Mouse (Mus musculus) G1E (cell line): ENCODE results near the gene Zc3hc1. TPM values are rescaled to one million over a fixed set of nuclear protein-coding genes. Genes with fewer than 3 reads are reported as not detected.

Experiments used
- ATAC-seq: 2 replicates; pipeline ENCODE4 v1.8.0; 2016; ENCODE audit warnings: mild to moderate bottlenecking; ENCODE audit not compliant: insufficient number of reproducible peaks, poor library complexity, low FRiP score, severe bottlenecking; ENCODE audit errors: extremely low read depth
- DNase-seq: peaks from one replicate; pipeline ENCODE4 v3.0.0; 2012; ENCODE audit warnings: low spot score
- H3K27me3 ChIP-seq: 2 replicates; pipeline ENCODE4 v1.6.1; 2012; ENCODE audit warnings: mild to moderate bottlenecking, low read length, inconsistent platforms; ENCODE audit not compliant: insufficient read depth
- H3K36me3 ChIP-seq: replicated peaks from 2 replicates; pipeline ENCODE3; 2012; ENCODE audit warnings: mild to moderate bottlenecking, inconsistent platforms
- H3K4me1 ChIP-seq: 2 replicates; pipeline ENCODE4 v1.6.1; 2012; ENCODE audit warnings: low read depth, low read length, inconsistent platforms, mixed read lengths; ENCODE audit not compliant: insufficient read depth
- H3K4me3 ChIP-seq: 2 replicates; pipeline ENCODE4 v1.5.1; 2012; ENCODE audit warnings: low read depth, mild to moderate bottlenecking, inconsistent platforms, low read length, moderate library complexity, mixed read lengths
- H3K9me3 ChIP-seq: replicated peaks from 2 replicates; pipeline ENCODE4 v1.6.1; 2012; ENCODE audit warnings: inconsistent platforms
- CTCF ChIP-seq: IDR thresholded peaks from 2 replicates; pipeline ENCODE4 v1.5.1; 2012; ENCODE audit warnings: low read depth, low read length, inconsistent platforms, mixed read lengths
- GATA1 ChIP-seq: IDR thresholded peaks from 2 replicates; pipeline ENCODE4 v1.6.1; 2012; ENCODE audit warnings: borderline replicate concordance, low read length, inconsistent platforms, mixed read lengths
- GATA2 ChIP-seq: IDR thresholded peaks from 2 replicates; pipeline ENCODE4 v1.6.1; 2012; ENCODE audit warnings: low read depth, low read length, inconsistent platforms, borderline replicate concordance
- POLR2AphosphoS5 ChIP-seq: IDR thresholded peaks from 2 replicates; pipeline ENCODE4 v1.6.1; 2012; ENCODE audit warnings: low read depth, low read length, inconsistent platforms; ENCODE audit not compliant: insufficient replicate concordance
- TAL1 ChIP-seq: conservative IDR thresholded peaks from 2 replicates; pipeline ENCODE4 v1.6.1; 2012; ENCODE audit warnings: low read depth, low read length, inconsistent platforms, mixed read lengths
- polyA plus RNA-seq: library from polyadenylated mRNA; stranded (reverse); fragments of >175 nt; gene quantifications from 2 replicates; pipeline ENCODE4 v1.2.3, GENCODE M21; 2012
- total RNA-seq, 2 experiments: library from RNA; stranded (forward) in 1 of 2; stranded (reverse) in 1 of 2; fragments of 200-1000 nt in 1 of 2; fragments of >200 nt in 1 of 2; fragmentation: Nextera tagmentation in 1 of 2; gene quantifications; 2 replicates each; pipeline ENCODE4 v1.2.3; 2014 to 2017

Zc3hc1 gene
- total and polyA plus RNA-seq, 3 experiments: 22.0 to 71.3 (median 53.0) TPM

DNA sequence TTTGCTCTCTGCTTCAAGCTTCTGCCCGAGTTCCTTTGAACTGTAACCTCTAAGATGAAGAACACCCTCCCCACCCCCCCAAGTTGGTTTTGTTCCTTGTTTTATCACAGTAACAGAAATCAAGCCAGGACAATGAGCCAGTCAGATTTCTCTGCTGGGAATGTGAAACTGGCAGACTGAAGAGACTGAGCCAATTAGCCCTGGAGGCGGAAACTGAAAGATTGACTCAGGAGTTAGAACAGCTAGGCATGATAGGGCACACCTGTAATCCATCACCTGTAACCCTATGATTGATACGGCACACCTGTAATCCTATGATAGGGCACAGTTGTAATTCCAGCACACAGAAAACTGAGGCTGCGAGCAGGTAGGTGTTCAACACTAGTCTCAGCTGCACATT, 58.6 kb downstream of the Zc3hc1 start:
- H3K9me3 ChIP-seq: no peaks in the 10 kb centered on the region
- DNase-seq (no peak), ATAC-seq (no peak)
- no peak overlapping the region for H3K4me3 ChIP-seq
- peaks cover 8% of the 10 kb centered on the region for H3K4me1 ChIP-seq
- H3K27me3 ChIP-seq: peaks cover 41% of the 10 kb centered on the region
- no peaks in the 10 kb centered on the region for H3K36me3 ChIP-seq
- TF ChIP-seq POLR2AphosphoS5 (no peak), GATA1 (no peak), TAL1 (no peak), GATA2 (no peak), CTCF (no peak)

DNA sequence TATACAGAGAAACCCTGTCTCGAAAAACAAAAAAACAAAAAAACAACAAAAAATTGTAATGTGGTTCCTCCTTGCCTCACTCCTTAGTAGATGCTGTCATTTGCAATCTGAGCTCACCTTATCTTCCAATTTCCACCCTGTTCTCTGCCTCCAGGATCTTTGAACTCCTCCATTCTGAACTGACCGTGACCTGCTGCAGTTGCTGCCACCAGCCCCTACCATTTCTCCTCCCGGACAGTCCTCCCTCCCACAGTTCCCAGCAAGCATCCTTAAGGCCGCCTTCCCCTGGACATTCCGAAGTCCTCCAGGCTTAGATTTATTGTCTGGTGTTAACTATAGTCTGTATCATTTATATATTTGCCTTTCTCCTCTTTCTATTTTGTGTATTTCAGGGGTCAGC, 60.1 kb downstream of the Zc3hc1 start:
- no peak for TF ChIP-seq GATA1
- no peak for TF ChIP-seq POLR2AphosphoS5
- no peak for TF ChIP-seq CTCF
- TF ChIP-seq GATA2: no peak
- TF ChIP-seq TAL1: no peak
- DNase-seq: no peak
- Histone ChIP-seq H3K9me3 (no peaks in the 10 kb centered on the region), H3K4me3 (no peak overlapping the region), H3K36me3 (no peaks in the 10 kb centered on the region), H3K4me1 (peaks cover 6% of the 10 kb centered on the region; the same call in 1 of the 2 replicates), H3K27me3 (peaks cover 44% of the 10 kb centered on the region)
- ATAC-seq: no peak

DNA sequence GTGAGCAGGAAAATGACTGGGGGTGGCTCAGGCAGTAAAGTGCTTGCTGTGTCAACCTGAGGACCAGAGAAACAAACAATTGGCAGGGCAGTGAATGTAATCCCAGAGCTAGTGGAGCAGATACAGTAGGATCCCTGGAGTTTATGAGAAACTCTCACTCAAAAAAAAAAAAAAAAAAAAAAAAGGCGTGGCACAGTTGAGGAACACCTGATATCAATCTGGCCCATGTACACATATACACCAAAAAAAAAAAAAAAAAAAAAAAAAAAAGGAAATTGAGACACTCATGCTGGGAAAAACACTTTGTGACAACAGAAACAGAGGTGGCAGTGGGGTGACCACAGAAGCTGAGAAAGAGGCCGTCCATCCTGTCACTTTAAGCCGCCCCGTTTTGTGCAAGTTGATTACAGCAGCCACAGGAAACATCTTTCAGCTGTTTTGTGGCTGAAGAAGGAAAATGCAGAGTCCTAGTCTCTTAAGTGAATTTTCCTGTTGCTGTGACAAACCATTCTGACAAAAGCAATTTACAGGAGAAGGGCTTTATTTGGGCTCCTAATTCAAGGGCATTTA, 64.8 kb downstream of the Zc3hc1 start:
- no peak for ATAC-seq
- H3K27me3 ChIP-seq: peaks cover 43% of the 10 kb centered on the region

DNA sequence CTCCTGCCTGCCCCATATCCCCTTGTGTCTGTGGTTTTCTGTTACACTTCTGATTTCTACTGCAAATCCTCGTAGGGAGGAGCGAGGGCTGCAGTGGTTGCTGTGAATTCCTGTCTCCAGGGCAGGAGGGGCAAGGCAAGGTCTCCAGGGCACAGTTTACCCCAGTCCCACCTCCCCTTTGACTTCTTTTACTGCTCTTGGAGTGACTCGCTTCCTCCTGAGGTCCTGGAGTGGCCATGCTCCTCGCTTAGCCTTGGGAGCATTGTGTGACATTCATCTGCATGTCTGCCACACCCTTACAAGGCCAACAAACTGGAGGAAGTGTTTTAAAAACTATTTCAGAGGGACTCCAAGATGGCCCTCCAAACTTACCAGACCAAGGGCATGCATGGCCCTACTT, 69.8 kb downstream of the Zc3hc1 start:
- no peak overlapping the region for H3K4me3 ChIP-seq
- no peaks in the 10 kb centered on the region for H3K36me3 ChIP-seq
- peaks cover 3% of the 10 kb centered on the region; the same call in 1 of the 2 replicates for H3K4me1 ChIP-seq
- ATAC-seq (no peak), DNase-seq (no peak)
- H3K9me3 ChIP-seq: no peaks in the 10 kb centered on the region
- TF ChIP-seq GATA2: no peak
- TF ChIP-seq CTCF: no peak
- TF ChIP-seq TAL1: no peak
- TF ChIP-seq POLR2AphosphoS5: no peak
- TF ChIP-seq GATA1: no peak
- peaks cover 20% of the 10 kb centered on the region for H3K27me3 ChIP-seq

More for the DNA sequence above, 64.8 kb downstream of the Zc3hc1 start:
- H3K36me3 ChIP-seq: no peaks in the 10 kb centered on the region
- no peak for DNase-seq
- TF ChIP-seq POLR2AphosphoS5 (no peak), CTCF (no peak), GATA1 (no peak), GATA2 (no peak), TAL1 (no peak)
- H3K9me3 ChIP-seq: no peaks in the 10 kb centered on the region
- peaks cover 4% of the 10 kb centered on the region for H3K4me1 ChIP-seq
- H3K4me3 ChIP-seq: no peak overlapping the region

DNA sequence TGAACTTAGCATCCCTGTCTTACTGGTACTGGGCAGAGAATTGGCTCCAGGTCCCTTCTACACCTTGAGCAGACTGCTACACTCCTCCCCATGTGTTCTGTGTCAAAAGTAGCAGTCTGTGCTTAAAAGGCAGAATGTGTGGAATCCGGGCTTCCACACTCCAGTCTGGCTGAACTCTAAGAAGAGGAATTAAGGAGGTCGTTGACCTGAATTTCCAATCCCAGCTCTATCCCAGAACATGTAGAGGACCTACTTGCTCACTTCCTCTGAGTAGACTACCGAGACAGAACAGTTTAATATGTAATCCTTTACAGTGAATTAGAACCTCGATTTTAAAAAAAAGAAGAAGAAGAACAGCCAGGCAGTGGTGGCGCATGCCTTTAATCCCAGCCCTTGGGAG, 71.6 kb downstream of the Zc3hc1 start:
- Histone ChIP-seq H3K4me1 (peaks cover 3% of the 10 kb centered on the region; the same call in 1 of the 2 replicates), H3K9me3 (no peaks in the 10 kb centered on the region), H3K4me3 (no peak overlapping the region), H3K27me3 (peaks cover 17% of the 10 kb centered on the region), H3K36me3 (no peaks in the 10 kb centered on the region)
- ATAC-seq (no peak), DNase-seq (no peak)
- TF ChIP-seq TAL1 (no peak), GATA1 (no peak), CTCF (no peak), POLR2AphosphoS5 (no peak), GATA2 (no peak)

Other genes with a start within 250 kb of the Zc3hc1 start
- 32.0 and 48.0 TPM in 2 replicates for gene Ube2h, start 86.5 kb downstream of the Zc3hc1 start, total RNA-seq (2014; fragmentation: Nextera tagmentation)
- 17.0 and 23.0 TPM in 2 replicates for gene Ube2h, start 86.5 kb downstream of the Zc3hc1 start, total RNA-seq (2017)
- 38.7 and 56.7 TPM in 2 replicates for gene Ube2h, start 86.5 kb downstream of the Zc3hc1 start, polyA plus RNA-seq
- 45.7 and 48.8 TPM in 2 replicates for gene Klhdc10, start 10.8 kb upstream of the Zc3hc1 start, total RNA-seq (2014; fragmentation: Nextera tagmentation)
- 30.2 and 33.3 TPM in 2 replicates for gene Klhdc10, start 10.8 kb upstream of the Zc3hc1 start, total RNA-seq (2017)
- 19.9 and 25.8 TPM in 2 replicates for gene Klhdc10, start 10.8 kb upstream of the Zc3hc1 start, polyA plus RNA-seq
- gene Tmem209, start 118.8 kb upstream of the Zc3hc1 start, total RNA-seq (2014; fragmentation: Nextera tagmentation): 120 and 126 TPM in 2 replicates
- gene Tmem209, start 118.8 kb upstream of the Zc3hc1 start, total RNA-seq (2017): 36.8 and 36.9 TPM in 2 replicates
- gene Tmem209, start 118.8 kb upstream of the Zc3hc1 start, polyA plus RNA-seq: 2.6 and 2.8 TPM in 2 replicates
- gene Ssmem1, start 118.8 kb upstream of the Zc3hc1 start, total RNA-seq (2014; fragmentation: Nextera tagmentation): not detected in 2 replicates
- gene Ssmem1, start 118.8 kb upstream of the Zc3hc1 start, total RNA-seq (2017): 0.33 TPM in 1 of 2 replicates, not detected in the other
- gene Ssmem1, start 118.8 kb upstream of the Zc3hc1 start, polyA plus RNA-seq: not detected in 2 replicates
- gene Cpa2, start 150.6 kb upstream of the Zc3hc1 start, total RNA-seq (2014; fragmentation: Nextera tagmentation): not detected in 2 replicates
- 0.23 TPM in 1 of 2 replicates, not detected in the other for gene Cpa2, start 150.6 kb upstream of the Zc3hc1 start, total RNA-seq (2017)
- not detected in 2 replicates for gene Cpa2, start 150.6 kb upstream of the Zc3hc1 start, polyA plus RNA-seq
- not detected in 2 replicates for gene Cpa4, start 177.3 kb upstream of the Zc3hc1 start, total RNA-seq (2014; fragmentation: Nextera tagmentation)
- gene Cpa4, start 177.3 kb upstream of the Zc3hc1 start, total RNA-seq (2017): 0.05 TPM in 1 of 2 replicates, not detected in the other
- gene Cpa4, start 177.3 kb upstream of the Zc3hc1 start, polyA plus RNA-seq: not detected in 2 replicates
- gene Cpa5, start 220.0 kb upstream of the Zc3hc1 start, total RNA-seq (2014; fragmentation: Nextera tagmentation): not detected in 2 replicates
- not detected in 2 replicates for gene Cpa5, start 220.0 kb upstream of the Zc3hc1 start, total RNA-seq (2017)
- not detected in 2 replicates for gene Cpa5, start 220.0 kb upstream of the Zc3hc1 start, polyA plus RNA-seq
- not detected in 2 replicates for gene Cpa1, start 248.2 kb upstream of the Zc3hc1 start, total RNA-seq (2014; fragmentation: Nextera tagmentation)
- not detected in 2 replicates for gene Cpa1, start 248.2 kb upstream of the Zc3hc1 start, total RNA-seq (2017)
- not detected in 2 replicates for gene Cpa1, start 248.2 kb upstream of the Zc3hc1 start, polyA plus RNA-seq